Mouse (Mus musculus) lung, adult 2 months (tissue): ENCODE data around the gene Atp13a1.

Experiments used
- CTCF ChIP-seq: fragments of 200-500 bp; IDR thresholded peaks from 2 replicates; pipeline ENCODE4 v1.5.1; 2011; ENCODE audit warnings: mild to moderate bottlenecking, low read length, control low read depth; ENCODE audit not compliant: insufficient read depth
- POLR2A ChIP-seq: fragments of 200-500 bp; IDR thresholded peaks from 2 replicates; pipeline ENCODE4 v1.6.1; 2011; ENCODE audit warnings: low read depth, mild to moderate bottlenecking, control low read depth, low read length, borderline replicate concordance; ENCODE audit errors: extremely low read depth

GRCm38 (mm10) chr8:69847167-69848065 is 56.5 kb downstream of the Atp13a1 start:
- TF ChIP-seq POLR2A (no peak), CTCF (no peak)
